Mouse (Mus musculus): ENCODE measurements around the gene Vat1.
"Not testable (repeated sequence)": the region's sequence is repeated elsewhere in the genome, so short reads cannot be mapped to it uniquely, and the experiment has no call there.

Gene Vat1

GRCm38 (mm10) chr11:101442127-101442693, 23.8 kb downstream of the Vat1 start, which contains the start of gene Rpl27:
Rpl27 (plus strand) TSS chr11:101442298.
- peak; percentile 98 for DNase-seq (ENCODE audit: low read depth, low spot score)

- not testable (repeated sequence) for DNase-seq (ENCODE audit: low read depth, low spot score)
These were observed 24.4 kb downstream of the Vat1 start for GRCm38 (mm10) chr11:101441450-101442126.

- not testable (repeated sequence) for DNase-seq (ENCODE audit: low read depth, low spot score)
These were observed 28.0 kb downstream of the Vat1 start for GRCm38 (mm10) chr11:101438006-101438405.

DNA sequence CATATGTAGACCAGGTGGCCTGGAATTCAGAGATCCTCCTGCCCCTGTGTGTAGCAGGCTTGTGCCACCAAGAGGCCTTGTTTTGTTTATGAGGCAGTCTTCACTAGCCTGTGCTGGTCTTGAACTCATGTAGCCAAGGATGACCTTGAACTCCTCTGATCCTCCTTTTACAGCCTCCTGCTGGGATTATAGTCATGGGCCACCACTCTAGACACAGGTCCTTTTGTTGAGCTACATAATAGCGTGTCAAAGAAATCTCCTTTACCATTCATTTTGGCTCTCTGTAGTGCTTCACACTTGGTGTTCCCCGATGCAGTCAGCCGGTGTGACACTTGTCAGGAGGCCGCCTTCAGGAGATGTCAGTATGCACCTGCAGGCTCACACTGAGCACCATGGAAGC, 29.1 kb downstream of the Vat1 start:
- DNase-seq (ENCODE audit: low read depth, low spot score), result no peak

DNA sequence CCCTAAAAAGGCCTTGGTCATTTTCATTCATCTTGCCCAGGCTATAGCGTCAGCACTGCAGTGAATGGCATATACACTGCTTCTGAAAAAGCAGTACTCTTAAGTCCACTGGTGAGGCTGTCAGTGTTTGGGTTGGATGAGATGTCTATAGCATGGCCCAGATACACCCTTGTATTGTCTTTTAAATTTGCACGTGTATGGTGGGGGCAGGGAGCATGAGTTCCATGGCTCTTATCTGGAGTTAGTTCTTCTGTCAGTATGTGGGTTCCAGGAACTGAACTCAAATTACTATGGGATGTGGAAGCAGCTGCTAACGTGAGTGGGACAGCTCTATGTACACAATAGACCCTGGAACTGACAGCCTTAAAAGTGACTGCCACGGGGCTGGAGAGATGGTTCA, 30.2 kb downstream of the Vat1 start:
- DNase-seq (ENCODE audit: low read depth, low spot score), result no peak

DNA sequence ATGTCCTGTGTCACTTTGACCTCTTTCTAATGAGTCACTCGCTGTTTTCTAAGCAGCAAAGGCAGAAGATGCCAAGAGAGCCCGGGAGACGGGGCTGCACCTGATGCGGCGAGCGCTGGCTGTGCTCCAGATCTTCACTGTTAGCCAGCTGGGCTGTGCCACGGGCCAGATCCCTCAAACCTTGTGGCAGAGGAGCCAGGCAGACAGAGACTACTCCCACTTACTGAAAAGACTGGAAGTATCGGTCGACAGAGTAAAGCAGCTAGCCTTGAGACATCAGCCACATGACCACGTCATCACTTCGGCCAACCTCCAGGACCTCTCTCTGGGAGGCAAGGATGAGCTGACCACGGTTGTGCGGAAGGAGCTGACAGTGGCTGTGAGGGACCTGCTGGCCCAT, 32.6 kb downstream of the Vat1 start:
- no peak for DNase-seq (ENCODE audit: low read depth, low spot score)

DNA sequence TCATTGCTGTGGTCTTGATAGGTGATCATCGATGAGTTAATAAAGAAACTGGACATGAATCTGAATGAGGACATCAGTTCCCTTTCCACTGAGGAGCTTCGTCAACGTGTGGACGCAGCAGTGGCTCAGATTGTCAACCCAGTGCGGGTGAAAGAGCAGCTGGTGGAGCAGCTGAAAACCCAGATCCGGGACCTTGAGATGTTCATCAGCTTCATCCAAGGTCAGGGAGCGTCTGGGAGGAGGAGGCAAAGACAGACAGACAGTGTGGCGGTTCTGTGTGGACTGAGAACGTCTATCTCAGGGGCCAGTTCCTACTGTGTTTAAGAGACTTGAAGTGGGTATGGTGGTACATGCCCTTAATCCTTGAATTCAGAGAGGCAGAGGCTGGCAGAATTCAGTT, 34.7 kb downstream of the Vat1 start:
- DNase-seq (ENCODE audit: low read depth, low spot score), result no peak

DNA sequence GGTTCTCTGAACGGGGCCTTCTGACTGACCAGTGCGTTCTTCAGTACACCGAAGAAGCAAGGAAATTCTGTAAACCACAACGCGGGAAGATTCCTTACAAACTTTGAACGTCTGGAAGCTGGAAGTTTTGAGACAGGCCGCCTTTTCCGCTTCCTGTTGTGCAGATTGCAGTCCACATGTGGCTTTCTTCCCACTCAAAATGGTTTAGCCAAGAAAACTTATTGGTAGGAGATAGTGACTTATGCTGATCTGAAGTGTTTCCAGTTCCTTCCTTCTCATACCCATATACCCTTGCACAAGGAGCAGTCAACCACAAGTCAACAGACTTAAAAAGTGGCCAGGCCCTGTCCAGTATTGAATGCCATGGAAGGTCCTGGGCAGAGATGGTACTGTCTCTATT, 39.9 kb downstream of the Vat1 start:
- DNase-seq (ENCODE audit: low read depth, low spot score), result no peak

GRCm38 (mm10) chr11:101424925-101425813, 40.9 kb downstream of the Vat1 start, which contains the start of the genes Rundc1 and Ptges3l:
Rundc1 (plus strand) TSS chr11:101425085.
Ptges3l (minus strand) TSS chr11:101425333.
- peak; percentile 82 for DNase-seq (ENCODE audit: low read depth, low spot score)

DNA sequence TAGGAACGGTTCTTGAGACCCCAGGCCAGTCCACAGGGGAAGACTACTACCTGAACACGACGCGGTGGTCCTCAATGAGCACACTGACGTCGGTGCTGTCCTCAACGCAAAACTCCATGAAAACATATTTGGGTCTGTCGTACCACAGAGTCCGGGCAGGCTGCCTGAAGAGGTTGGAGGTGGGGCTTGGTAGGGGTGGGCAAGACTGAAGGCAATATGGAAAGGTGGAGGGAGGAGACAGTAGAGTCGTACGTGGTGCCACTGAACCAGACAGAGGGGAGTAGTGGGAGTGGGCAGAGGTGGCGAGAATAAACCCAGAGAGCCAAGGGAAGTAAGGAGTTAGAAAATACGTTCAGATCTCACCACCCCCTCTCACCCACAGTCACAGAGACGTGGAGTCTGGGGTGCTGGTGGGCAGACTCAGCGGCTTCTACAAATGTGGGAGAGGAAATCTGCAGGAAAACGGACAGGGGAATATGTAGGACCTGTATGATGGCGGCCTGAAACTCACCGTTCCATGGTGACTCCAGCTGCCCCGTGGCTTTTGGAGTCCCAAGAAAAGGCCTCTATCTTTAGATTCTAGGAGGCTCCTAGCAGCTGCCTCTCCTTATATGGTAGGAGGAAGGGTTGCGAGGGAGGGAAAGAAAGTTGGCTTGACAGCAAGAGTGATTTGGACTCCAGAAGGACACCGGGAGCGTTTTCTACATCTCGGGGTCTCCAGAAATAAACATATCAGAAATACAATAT, 41.8 kb downstream of the Vat1 start, which contains the start of gene Gm27029:
Gene Gm27029 (minus strand): TSS at position 692 of the 747 bp plus-strand sequence.
- DNase-seq (ENCODE audit: low read depth, low spot score), result no peak

DNA sequence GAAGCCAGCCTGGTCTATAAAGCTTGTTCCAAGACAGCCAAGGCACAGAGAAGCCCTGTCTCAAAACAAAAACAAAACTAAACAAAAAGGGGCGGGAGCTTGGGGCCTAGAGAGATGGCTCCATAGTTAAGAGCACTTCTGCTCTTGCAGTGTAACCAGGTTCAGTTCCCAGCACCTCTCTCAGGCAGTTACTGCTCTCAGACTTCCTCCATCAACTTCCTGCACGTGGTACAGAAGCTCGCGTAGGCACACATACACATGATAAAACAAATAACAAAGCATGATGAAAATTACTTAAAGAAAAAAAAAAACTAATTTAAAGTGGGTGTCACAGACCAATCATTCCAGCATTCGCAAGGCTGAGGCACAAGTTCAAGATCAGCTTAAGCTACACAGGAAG, 45.9 kb downstream of the Vat1 start:
- no peak for DNase-seq (ENCODE audit: low read depth, low spot score)

DNA sequence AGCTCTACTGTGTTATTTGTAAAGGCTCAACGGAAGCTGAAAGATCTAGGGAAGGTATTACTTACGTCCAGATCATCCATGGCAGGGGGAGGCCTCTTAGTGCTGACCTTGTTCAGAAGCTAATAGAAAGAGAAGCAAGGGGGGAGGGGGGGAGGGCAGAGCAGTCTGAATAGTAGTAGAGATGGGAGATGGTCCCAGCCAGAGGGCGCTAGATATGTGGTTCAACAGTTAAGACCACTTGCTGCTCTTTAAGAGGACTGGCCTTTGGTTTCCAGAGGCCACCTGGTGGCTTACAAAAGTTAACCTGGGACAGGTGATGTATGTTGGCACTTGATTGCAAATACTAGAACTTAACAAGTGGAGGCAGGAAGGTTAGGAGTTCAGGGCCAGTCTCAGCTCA, 46.4 kb downstream of the Vat1 start:
- DNase-seq (ENCODE audit: low read depth, low spot score), result no peak

- no peak for DNase-seq (ENCODE audit: low read depth, low spot score)
These were observed 47.0 kb downstream of the Vat1 start for GRCm38 (mm10) chr11:101418991-101419390.

DNA sequence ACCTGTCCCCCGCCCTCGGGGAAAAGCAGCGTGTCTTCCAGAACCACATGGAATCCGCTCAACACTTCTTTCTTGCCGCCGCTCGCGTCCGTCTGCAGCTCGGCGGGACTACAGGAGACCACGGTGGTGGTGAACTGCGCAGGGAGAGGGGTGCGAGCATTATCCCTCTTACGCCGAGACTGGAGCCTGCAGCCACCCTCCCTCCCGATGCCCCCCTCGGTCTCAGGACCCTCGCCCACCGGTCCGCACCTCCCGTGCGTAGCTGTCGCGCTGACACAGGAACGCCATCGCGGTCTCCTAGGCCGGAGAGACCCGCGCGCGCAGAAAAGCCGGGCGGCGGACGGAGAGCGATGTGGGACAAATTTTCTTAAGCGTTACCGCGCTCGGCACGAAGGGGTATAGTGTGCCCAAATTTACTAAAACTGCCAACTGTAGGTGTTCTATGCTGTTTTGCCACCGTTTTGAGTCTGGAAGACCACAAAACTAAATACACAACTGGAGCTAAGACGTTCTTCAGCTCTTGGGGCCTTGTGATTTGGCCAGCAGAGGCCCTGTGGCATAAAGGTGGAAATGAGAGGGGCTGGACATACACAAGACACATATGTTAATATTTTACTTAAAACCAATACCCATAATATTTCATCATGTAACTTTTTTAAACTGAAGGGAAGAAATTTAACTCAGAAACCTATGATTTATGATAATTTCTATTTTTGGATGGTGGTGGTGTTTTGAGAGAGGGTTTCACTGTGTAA, 48.8 kb downstream of the Vat1 start, which contains the start of gene Aarsd1:
Gene Aarsd1 (minus strand): TSS at position 515 of the 755 bp plus-strand sequence.
- peak; percentile 75 for DNase-seq (ENCODE audit: low read depth, low spot score)

DNA sequence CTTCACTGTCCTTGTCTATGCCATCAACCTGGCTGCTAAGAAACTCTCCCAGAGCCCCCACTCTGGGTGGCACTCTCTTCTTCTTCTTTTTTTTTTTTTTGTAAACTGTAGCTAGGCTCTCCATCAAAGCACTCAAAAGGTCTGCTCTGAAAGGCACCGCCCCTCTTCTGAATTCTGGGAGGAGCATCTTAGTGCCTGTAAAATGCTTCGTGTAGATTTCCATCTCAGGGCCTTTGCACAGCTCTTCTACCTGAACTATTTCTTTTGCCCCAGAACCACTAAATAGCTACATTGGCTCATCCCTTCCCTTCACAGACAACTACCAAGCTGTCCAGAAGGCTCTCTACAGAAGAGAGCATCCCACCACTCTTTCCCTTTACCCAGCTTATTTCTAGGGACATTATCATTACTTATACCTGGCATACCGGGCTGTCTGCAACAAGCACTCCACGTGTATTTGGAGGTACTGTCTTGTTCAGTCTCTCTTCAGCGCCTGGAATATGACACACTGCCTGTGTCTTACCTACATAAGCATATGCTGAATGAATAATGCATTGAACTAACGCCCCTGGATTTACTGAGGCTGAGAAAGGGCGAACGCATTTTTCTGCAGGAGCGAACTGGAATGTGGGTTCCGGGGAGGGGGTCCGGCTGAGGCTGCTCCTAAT, 49.5 kb downstream of the Vat1 start:
- DNase-seq (ENCODE audit: low read depth, low spot score), result no peak

DNA sequence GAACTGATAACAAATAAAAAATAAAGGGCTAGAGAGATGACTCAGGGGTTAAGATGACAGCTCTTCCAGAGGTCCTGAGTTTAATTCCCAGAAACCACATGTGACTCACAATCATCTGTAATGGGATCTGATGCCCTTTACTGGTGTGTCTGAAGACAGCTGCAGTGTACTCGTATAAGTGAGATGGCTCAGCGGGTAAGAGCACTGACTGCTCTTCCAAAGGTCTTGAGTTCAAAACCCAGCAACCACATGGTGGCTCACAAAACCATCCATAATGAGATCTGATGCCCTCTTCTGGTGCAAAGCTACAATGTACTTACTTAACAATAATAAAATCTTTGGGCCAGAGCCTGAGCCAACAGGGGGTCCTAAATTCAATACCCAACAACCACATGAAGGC, 50.7 kb downstream of the Vat1 start:
- DNase-seq (ENCODE audit: low read depth, low spot score), result no peak
